Mouse (Mus musculus): Measurements from ENCODE around the gene Usp37.

- TF ChIP-seq EP300 (optimal IDR thresholded peaks at IDR 0.05) (no peak), CTCF (IDR thresholded peaks at IDR 0.05; ENCODE audit: low read depth) (no peak)
These were observed 125.2 kb downstream of the Usp37 start for GRCm38 (mm10) chr1:74418747-74419439.

Measured in stomach, postnatal 0 days (tissue).